Mouse (Mus musculus) lung, postnatal 14 days (tissue): ENCODE results near the gene Hist1h2an.
"Not testable (repeated sequence)": the region's sequence is repeated elsewhere in the genome, so short reads cannot be mapped to it uniquely, and the experiment has no call there.

Experiments used
- DNase-seq: peaks from one replicate; pipeline ENCODE4 v3.0.0; 2021

The Hist1h2an gene

GRCm38 (mm10) chr13:21782361-21783254, 4.4 kb downstream of the Hist1h2an start:
- DNase-seq = not testable (repeated sequence)

- no peak for DNase-seq
These were observed 5.4 kb downstream of the Hist1h2an start for GRCm38 (mm10) chr13:21781639-21782038.

GRCm38 (mm10) chr13:21781021-21781555, 5.9 kb downstream of the Hist1h2an start:
- DNase-seq = no peak

- peak; percentile 44 for DNase-seq
These were observed 7.0 kb downstream of the Hist1h2an start, which contains the start of gene Hist1h1b for GRCm38 (mm10) chr13:21779767-21780731. Gene Hist1h1b, minus strand, starts transcription at chr13:21780625.

- DNase-seq = peak; percentile 67
These were observed 7.9 kb downstream of the Hist1h2an start for GRCm38 (mm10) chr13:21778814-21779766.

GRCm38 (mm10) chr13:21755707-21756106, 31.3 kb downstream of the Hist1h2an start:
- DNase-seq = no peak

- DNase-seq = not testable (repeated sequence)
These were observed 32.6 kb downstream of the Hist1h2an start for GRCm38 (mm10) chr13:21754294-21755001.

GRCm38 (mm10) chr13:21753524-21754285, 33.3 kb downstream of the Hist1h2an start, which contains the start of the genes Hist1h2ak and Hist1h2bn:
Gene Hist1h2ak, minus strand, starts transcription at chr13:21753827.
Gene Hist1h2bn, plus strand, starts transcription at chr13:21754123.
- DNase-seq = peak; percentile 54

GRCm38 (mm10) chr13:21753051-21753523, 33.9 kb downstream of the Hist1h2an start:
- DNase-seq = no peak

- DNase-seq = no peak
These were observed 34.7 kb downstream of the Hist1h2an start for GRCm38 (mm10) chr13:21752356-21752755.

GRCm38 (mm10) chr13:21751827-21752226, 35.2 kb downstream of the Hist1h2an start:
- DNase-seq = no peak

GRCm38 (mm10) chr13:21751417-21751816, 35.6 kb downstream of the Hist1h2an start:
- no peak for DNase-seq

GRCm38 (mm10) chr13:21750159-21751017, 36.6 kb downstream of the Hist1h2an start, which contains the start of gene Hist1h4k:
Gene Hist1h4k, minus strand, starts transcription at chr13:21750505.
- DNase-seq = peak; percentile 86

GRCm38 (mm10) chr13:21749387-21750158, 37.4 kb downstream of the Hist1h2an start:
- no peak for DNase-seq

GRCm38 (mm10) chr13:21745006-21745405, 42.0 kb downstream of the Hist1h2an start:
- no peak for DNase-seq
